Mouse (Mus musculus) midbrain, postnatal 0 days (tissue): ENCODE measurements at regions not wholly inside any gene's neighbourhood (a gene's known extent, or its start where the extent isn't known, plus 50 kb on each side); places are given as distances from the start of the nearest gene placed in this dataset.
A peak's percentile ranks its signal among the peaks of the same experiment; 100 is the strongest.
"Not testable (repeated sequence)": the region's sequence is repeated elsewhere in the genome, so short reads cannot be mapped to it uniquely, and the experiment has no call there.

Experiments
- ATAC-seq: fragments of 200-750 bp; cut with Nextera tagmentation; 2 replicates; pipeline ENCODE4 v1.8.0; 2017; ENCODE audit warnings: moderate number of reproducible peaks, mild to moderate bottlenecking, moderate TSS enrichment, moderate library complexity; ENCODE audit not compliant: low FRiP score
- DNase-seq: peaks from one replicate; pipeline ENCODE4 v3.0.0-alpha.2; 2015; ENCODE audit warnings: low spot score
- H3K27ac ChIP-seq: fragments of 300-500 bp; sonication (generic); 2 replicates; pipeline ENCODE4 v1.5.1; 2014; ENCODE audit warnings: low read depth, mild to moderate bottlenecking, low read length, mixed read lengths
- H3K27me3 ChIP-seq: fragments of 300-500 bp; sonication (generic); 2 replicates; pipeline ENCODE4 v1.6.1; 2014; ENCODE audit warnings: low read length, control low read depth, mixed read lengths; ENCODE audit not compliant: insufficient read depth
- H3K36me3 ChIP-seq: fragments of 300-500 bp; sonication (generic); 2 replicates; pipeline ENCODE4 v1.6.1; 2014; ENCODE audit warnings: low read length, control low read depth, mixed read lengths; ENCODE audit not compliant: insufficient read depth
- H3K4me1 ChIP-seq: fragments of 300-500 bp; sonication (generic); 2 replicates; pipeline ENCODE4 v1.6.1; 2014; ENCODE audit warnings: mild to moderate bottlenecking, control low read depth, antibody characterized with exemption, low read length, mixed read lengths; ENCODE audit not compliant: insufficient read depth
- H3K4me2 ChIP-seq: fragments of 300-500 bp; sonication (generic); 2 replicates; pipeline ENCODE4 v1.6.1; 2014; ENCODE audit warnings: low read depth, mild to moderate bottlenecking, low read length, mixed read lengths; ENCODE audit not compliant: poor library complexity, severe bottlenecking
- H3K4me3 ChIP-seq: fragments of 300-500 bp; sonication (generic); 2 replicates; pipeline ENCODE4 v1.5.1; 2014; ENCODE audit warnings: low read depth, mild to moderate bottlenecking, low read length, moderate library complexity
- H3K9ac ChIP-seq: fragments of 300-500 bp; sonication (generic); replicated peaks from 2 replicates; pipeline ENCODE4 v1.6.1; 2014; ENCODE audit warnings: mild to moderate bottlenecking, low read length, moderate library complexity, mixed read lengths; ENCODE audit not compliant: poor library complexity, severe bottlenecking
- H3K9me3 ChIP-seq: fragments of 300-500 bp; sonication (generic); 2 replicates; pipeline ENCODE4 v1.6.1; 2016; ENCODE audit warnings: low read length, control low read depth
- CTCF ChIP-seq: IDR thresholded peaks from 2 replicates; pipeline ENCODE4 v1.5.1; 2016; ENCODE audit warnings: antibody characterized with exemption, mild to moderate bottlenecking
- WGBS: fragments of 180-500 bp; shearing (Covaris S2); extraction: QIAGEN DNeasy Blood & Tissue Kit; methylation state at CpG from one replicate; pipeline ENCODE4 v1.1.7; 2014; 5-methylcytosine and 5-hydroxymethylcytosine counted together

DNA sequence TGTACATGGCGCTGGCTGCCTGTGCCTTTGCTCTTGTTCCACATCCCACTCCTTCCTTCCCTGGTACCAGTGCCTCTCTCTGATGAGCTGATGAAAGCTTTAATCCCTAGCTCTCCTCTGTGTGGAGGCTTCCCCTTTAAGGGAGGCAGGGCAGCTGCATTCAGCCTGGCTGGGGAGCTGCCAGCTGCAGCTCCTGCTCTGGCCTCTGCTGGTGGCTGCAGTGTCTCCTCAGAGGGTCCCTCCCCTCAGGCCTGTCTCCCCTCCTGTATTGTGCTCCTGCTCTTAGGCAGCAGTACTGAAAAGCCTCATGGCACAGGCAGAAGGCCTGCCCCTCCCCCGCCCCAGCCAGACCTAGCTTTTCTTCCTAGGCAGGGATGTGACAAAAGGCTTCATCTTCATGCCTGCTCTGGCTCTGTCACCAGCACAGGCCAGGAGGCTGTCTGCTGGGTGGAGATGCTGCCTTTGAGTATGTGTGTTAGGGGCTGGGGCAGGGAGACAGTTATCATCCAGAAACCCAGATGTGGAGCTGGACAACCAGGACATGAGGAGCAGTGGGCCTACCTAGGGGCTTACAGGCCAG, 97.7 kb upstream of the Zcchc13 start:
- ATAC-seq (peak; percentile 93), DNase-seq (peak; percentile 55)
- not testable (repeated sequence) for H3K9me3 ChIP-seq, H3K4me2 ChIP-seq, H3K36me3 ChIP-seq, H3K4me3 ChIP-seq, H3K4me1 ChIP-seq, H3K27me3 ChIP-seq
- peak overlapping the region; percentile 24; the same call in 1 of the 2 replicates for H3K9ac ChIP-seq
- 13% methylated on average over 1 of the region's 2 CpGs for WGBS
- peak overlapping the region; percentile 78 for H3K27ac ChIP-seq

DNA sequence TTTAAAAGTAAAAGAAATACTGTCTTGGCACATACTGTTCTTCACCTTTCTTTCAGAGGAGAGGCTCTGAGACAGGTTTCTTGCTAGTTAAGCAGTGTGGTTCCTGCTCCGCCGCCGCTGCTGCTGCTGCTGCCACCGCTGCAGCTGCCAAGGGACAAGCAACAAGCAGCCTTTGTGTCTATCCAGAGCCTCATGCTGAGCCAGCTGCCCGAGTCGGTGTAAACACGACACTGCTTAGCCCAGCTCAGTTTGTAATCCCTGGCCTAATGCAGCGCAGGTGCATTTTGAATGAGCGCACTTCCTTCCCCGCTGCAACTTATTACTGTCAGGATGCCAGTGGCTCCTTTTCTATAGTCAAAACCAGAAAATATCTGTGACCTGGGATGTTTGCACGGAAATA, 97.1 kb upstream of the Zcchc13 start:
- Histone ChIP-seq H3K4me3 (no peak overlapping the region), H3K4me1 (no peaks in the 10 kb centered on the region), H3K4me2 (no peak overlapping the region; the same call in 1 of the 2 replicates), H3K27me3 (no peaks in the 10 kb centered on the region), H3K9ac (peak overlapping the region; percentile 24; the same call in 1 of the 2 replicates), H3K36me3 (no peaks in the 10 kb centered on the region), H3K27ac (peak overlapping the region; percentile 78), H3K9me3 (no peaks in the 10 kb centered on the region)
- DNase-seq: peak; percentile 71
- no peak for TF ChIP-seq CTCF
- WGBS: 2% methylated on average over 11 of the region's 11 CpGs
- ATAC-seq: peak; percentile 62; the same call in 1 of the 2 replicates

DNA sequence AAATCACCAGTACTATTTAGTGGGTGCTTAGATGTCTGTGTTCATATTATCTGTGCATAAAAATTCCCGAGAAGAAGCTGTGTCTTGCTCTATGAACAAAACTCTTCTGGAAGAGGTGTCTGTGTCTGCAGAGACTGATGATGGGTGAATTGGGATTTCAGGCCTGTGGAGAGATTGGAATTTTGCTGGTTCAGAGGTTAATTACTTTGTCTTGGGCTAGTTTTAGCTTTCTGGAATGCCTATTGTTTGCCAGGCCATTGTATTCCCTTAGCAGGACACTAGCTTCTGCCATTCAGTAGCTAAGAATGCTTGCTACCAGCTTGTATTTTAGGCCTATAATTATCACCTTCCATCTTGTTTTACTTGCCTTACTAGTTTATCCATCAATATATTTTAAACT, 96.6 kb upstream of the Zcchc13 start:
- H3K4me3 ChIP-seq: no peak overlapping the region
- no peaks in the 10 kb centered on the region for H3K4me1 ChIP-seq
- H3K27ac ChIP-seq: peak overlapping the region; percentile 78; the same call in 1 of the 2 replicates
- DNase-seq (no peak), ATAC-seq (no peak)
- 15% methylated on average over 1 of the region's 1 CpGs for WGBS
- H3K9ac ChIP-seq: no peak overlapping the region
- H3K9me3 ChIP-seq: no peaks in the 10 kb centered on the region
- H3K4me2 ChIP-seq: no peak overlapping the region
- H3K27me3 ChIP-seq: no peaks in the 10 kb centered on the region
- no peak for TF ChIP-seq CTCF
- no peaks in the 10 kb centered on the region for H3K36me3 ChIP-seq

DNA sequence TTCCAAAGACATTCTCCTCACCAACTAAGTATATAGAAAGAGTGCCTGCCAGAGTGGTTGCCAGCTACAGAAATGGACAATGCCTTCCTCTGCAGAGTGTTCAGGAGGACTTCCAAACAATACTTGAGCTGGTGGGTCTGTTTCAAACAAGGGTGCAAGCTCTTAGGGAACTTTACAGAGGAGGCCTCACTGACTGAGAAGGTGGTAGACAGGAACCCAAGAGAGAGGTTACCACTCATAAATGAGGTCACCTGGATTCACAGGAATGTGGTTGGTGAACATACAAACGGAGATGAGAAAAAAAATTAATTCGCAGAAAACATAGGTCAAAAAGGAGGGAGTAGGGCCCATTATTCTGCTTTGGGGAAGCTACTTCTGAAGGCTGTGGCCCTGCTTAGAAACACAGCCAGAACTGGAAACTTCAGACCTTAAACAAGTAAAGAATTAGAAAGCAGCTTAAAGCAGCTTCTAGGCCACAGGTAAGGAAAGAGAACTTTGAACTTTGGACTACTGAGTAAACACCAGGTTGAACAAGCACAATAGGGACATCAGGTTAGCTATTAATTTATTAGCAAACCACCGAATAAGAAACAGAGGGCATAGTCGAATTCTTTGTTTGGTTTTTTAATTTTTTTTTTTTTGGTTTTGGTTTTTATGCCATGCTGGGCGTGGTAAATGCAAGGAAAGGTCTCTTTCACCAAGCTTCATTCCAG, 83.7 kb upstream of the Zcchc13 start:
- no peak for TF ChIP-seq CTCF
- no peak overlapping the region for H3K27ac ChIP-seq
- H3K36me3 ChIP-seq: no peaks in the 10 kb centered on the region
- H3K4me3 ChIP-seq: no peak overlapping the region
- H3K9ac ChIP-seq: no peak overlapping the region
- no peaks in the 10 kb centered on the region for H3K9me3 ChIP-seq
- no peak overlapping the region for H3K4me2 ChIP-seq
- WGBS: 84% methylated on average over 5 of the region's 5 CpGs
- H3K27me3 ChIP-seq: no peaks in the 10 kb centered on the region
- DNase-seq (no peak), ATAC-seq (no peak)
- H3K4me1 ChIP-seq: no peaks in the 10 kb centered on the region

DNA sequence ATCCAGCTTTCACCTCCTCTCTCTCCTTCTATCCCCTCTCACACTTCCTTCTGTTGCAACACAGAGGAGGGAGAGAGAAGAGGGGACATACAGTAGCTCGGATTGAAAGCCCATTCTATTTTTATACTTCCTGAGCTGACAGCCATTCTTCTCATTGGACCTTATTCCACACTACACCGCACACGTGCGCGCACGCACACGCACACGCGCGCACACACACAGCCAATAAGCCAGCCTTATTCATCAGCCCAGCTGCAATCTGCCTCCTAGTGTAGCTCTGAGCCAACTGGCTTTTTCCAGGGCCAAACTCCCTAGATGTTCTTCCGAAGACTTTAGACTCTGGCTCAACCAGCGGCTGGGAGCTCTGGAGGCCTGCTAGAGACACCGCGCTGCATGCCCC, 79.1 kb upstream of the Zcchc13 start:
- no peaks in the 10 kb centered on the region for H3K27me3 ChIP-seq
- 75% methylated on average over 14 of the region's 14 CpGs for WGBS
- H3K27ac ChIP-seq: no peak overlapping the region
- peak; percentile 19 for DNase-seq
- ATAC-seq: 0 out of 2 replicates have a peak, but pooled peaks have one; percentile 41
- no peaks in the 10 kb centered on the region for H3K36me3 ChIP-seq
- no peak overlapping the region for H3K4me2 ChIP-seq
- H3K4me3 ChIP-seq: no peak overlapping the region
- TF ChIP-seq CTCF: no peak
- H3K9me3 ChIP-seq: no peaks in the 10 kb centered on the region
- peaks cover 3% of the 10 kb centered on the region; the same call in 1 of the 2 replicates for H3K4me1 ChIP-seq
- H3K9ac ChIP-seq: no peak overlapping the region

DNA sequence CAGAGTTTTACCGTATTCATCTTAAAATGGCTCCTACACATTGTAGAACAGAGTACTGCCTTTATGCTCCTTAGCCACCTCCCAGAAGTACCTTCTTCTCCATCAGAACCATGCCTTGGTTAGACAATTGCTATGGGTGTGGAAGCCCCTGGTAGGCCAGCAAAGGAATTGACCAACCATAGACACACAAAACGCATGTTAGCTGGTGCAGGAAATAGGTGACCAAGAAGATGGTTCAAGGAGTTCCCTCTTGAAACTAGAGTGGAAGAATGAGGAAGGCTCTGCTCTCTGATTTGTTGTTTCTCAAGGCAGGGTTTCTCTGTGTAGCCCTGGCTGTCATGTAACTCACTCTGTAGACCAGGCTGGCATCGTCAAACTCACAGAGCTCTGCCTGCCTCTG, 77.2 kb upstream of the Zcchc13 start:
- Histone ChIP-seq H3K27me3 (no peaks in the 10 kb centered on the region), H3K9me3 (no peaks in the 10 kb centered on the region), H3K27ac (no peak overlapping the region), H3K4me1 (peaks cover 3% of the 10 kb centered on the region; the same call in 1 of the 2 replicates), H3K36me3 (no peaks in the 10 kb centered on the region), H3K4me2 (no peak overlapping the region), H3K4me3 (no peak overlapping the region), H3K9ac (no peak overlapping the region)
- WGBS: 90% methylated on average over 3 of the region's 3 CpGs
- ATAC-seq (no peak), DNase-seq (no peak)
- no peak for TF ChIP-seq CTCF
